Mouse (Mus musculus) layer of hippocampus, postnatal 36 days (tissue): ENCODE results near the gene Nudt2. TPM values are rescaled to one million over a fixed set of nuclear protein-coding genes. Genes with fewer than 3 reads are reported as not detected.
"Not testable (repeated sequence)": the region's sequence is repeated elsewhere in the genome, so short reads cannot be mapped to it uniquely, and the experiment has no call there.

Source experiments
- DNase-seq, 2 experiments: peaks; one replicate each; pipeline ENCODE4 v3.0.0; 2022
- total RNA-seq, 2 experiments: library from RNA; stranded (reverse); gene quantifications; 2 replicates each; pipeline ENCODE4 v1.2.3; 2021

Gene Nudt2
- total RNA-seq: 10 to 100 TPM; 25.6 to 27.9 TPM

- peak; percentile 97 to 98 for DNase-seq
Measured at GRCm38 (mm10) chr4:41464345-41465286, at the start of gene Nudt2, which contains the start of gene Kif24. Nudt2 (plus strand) TSS chr4:41465151. Kif24 (minus strand) TSS chr4:41464887.

GRCm38 (mm10) chr4:41416966-41417365, 48.0 kb upstream of the Nudt2 start:
- DNase-seq: no peak

- no peak for DNase-seq
Measured at GRCm38 (mm10) chr4:41438931-41439330, 26.0 kb upstream of the Nudt2 start.

- no peak for DNase-seq
Measured at GRCm38 (mm10) chr4:41442790-41443302, 22.1 kb upstream of the Nudt2 start.

- no peak for DNase-seq
Measured at GRCm38 (mm10) chr4:41447595-41447994, 17.4 kb upstream of the Nudt2 start.

GRCm38 (mm10) chr4:41460690-41461089, 4.3 kb upstream of the Nudt2 start:
- no peak for DNase-seq

GRCm38 (mm10) chr4:41463051-41463738, 1.8 kb upstream of the Nudt2 start:
- DNase-seq: not testable (repeated sequence)

GRCm38 (mm10) chr4:41465287-41465665, 325 bp downstream of the Nudt2 start:
- DNase-seq: no peak

- peak; percentile 29 to 65 for DNase-seq
Measured at GRCm38 (mm10) chr4:41468396-41469080, 3.6 kb downstream of the Nudt2 start.

GRCm38 (mm10) chr4:41469199-41469598, 4.2 kb downstream of the Nudt2 start:
- DNase-seq: no peak

- no peak for DNase-seq
Measured at GRCm38 (mm10) chr4:41470051-41470683, 5.2 kb downstream of the Nudt2 start.

GRCm38 (mm10) chr4:41470684-41471383, 5.9 kb downstream of the Nudt2 start:
- peak; percentile 42 to 47 for DNase-seq

- DNase-seq: no peak
Measured at GRCm38 (mm10) chr4:41471384-41471689, 6.4 kb downstream of the Nudt2 start.

GRCm38 (mm10) chr4:41477648-41478160, 12.8 kb downstream of the Nudt2 start:
- DNase-seq: no peak

- no peak for DNase-seq
Measured at GRCm38 (mm10) chr4:41478751-41479455, 14.0 kb downstream of the Nudt2 start.

- no peak for DNase-seq
Measured at GRCm38 (mm10) chr4:41479456-41479804, 14.5 kb downstream of the Nudt2 start.

GRCm38 (mm10) chr4:41480254-41480653, 15.3 kb downstream of the Nudt2 start:
- peak in 1 of 2 experiments; percentile 33 for DNase-seq

- DNase-seq: peak in 1 of 2 experiments; percentile 44
Measured at GRCm38 (mm10) chr4:41481601-41482017, 16.7 kb downstream of the Nudt2 start.

GRCm38 (mm10) chr4:41492951-41493350, 28.0 kb downstream of the Nudt2 start:
- DNase-seq: no peak

GRCm38 (mm10) chr4:41493464-41494116, 28.6 kb downstream of the Nudt2 start:
- no peak for DNase-seq
